Mouse (Mus musculus): ENCODE data around the gene Parp16. TPM values are rescaled to one million over a fixed set of nuclear protein-coding genes. Genes with fewer than 3 reads are reported as not detected.

Parp16 gene
- total and polyA plus RNA-seq, 3 experiments = 0.44 to 1.7 (median 0.81) TPM

DNA sequence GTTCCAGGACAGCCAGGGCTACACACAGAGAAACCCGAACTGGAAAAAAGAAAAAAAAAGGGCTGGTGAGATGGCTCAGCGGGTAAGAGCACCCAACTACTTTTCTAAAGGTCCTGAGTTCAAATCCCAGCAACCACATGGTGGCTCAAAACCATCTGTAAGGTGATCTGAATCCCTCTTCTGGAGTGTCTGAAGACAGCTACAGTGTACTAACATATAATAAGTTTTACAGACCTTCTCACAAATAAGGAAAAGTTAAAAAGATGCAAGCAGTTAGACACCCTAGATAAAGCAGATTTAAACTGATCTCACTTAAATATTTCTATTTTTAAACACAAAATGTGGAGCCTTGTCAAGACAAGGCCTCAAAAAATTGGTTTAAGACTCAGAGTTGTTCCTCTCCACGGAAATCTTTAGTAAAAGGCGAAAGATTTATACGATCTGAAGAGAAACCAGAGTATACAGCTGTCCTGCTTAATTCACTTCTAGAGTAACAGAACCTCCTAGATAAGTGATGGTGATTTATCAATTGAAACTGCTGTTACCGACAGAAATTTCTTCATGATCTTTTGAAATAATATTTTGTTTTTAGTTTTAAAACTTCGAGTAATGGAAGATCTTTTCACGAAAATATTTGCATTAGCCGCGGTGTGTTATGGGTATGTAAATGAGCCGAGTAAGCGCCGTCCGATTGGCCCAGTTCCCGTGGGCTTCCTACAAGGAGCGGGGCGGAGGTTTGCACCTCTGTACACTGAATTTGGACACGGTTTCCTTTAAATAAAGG lies 6.4 kb downstream of the Parp16 start:
- peak; percentile 94 for DNase-seq (ENCODE audit: extremely low read depth)
- dilution Hi-C loops (cut with MboI; ENCODE audit: extremely low pct_ligation_motif_present, extremely low pct_unique_long_range_greater_than_20kb, low sequenced_read_pairs) = no loop called here
- H3K36me3 ChIP-seq (replicated peaks in 1 of 2; ENCODE audit: control insufficient read depth in 1 of 2, insufficient read depth in 1 of 2, low read length in 1 of 2) = no peaks in the 10 kb centered on the region
- peak overlapping the region; percentile 35 to 49 (median 45) for H3K4me3 ChIP-seq (replicated peaks in 1 of 3; ENCODE audit: low read depth in 2 of 3, low read length in 2 of 3, poor library complexity in 1 of 3)
- H3K9ac ChIP-seq (ENCODE audit: insufficient read depth, low read depth) = peak overlapping the region; percentile 73
- in situ Hi-C loops (cut with MboI; ENCODE audit: low pct_ligation_motif_present, low pct_unique_long_range_greater_than_20kb, low sequenced_read_pairs) = no loop called here
- no peaks in the 10 kb centered on the region for H3K79me2 ChIP-seq (replicated peaks; ENCODE audit: control insufficient read depth, extremely low read depth, insufficient read depth, poor library complexity, severe bottlenecking)
- peak overlapping the region; percentile 81; the same call in 1 of the 2 replicates for H3K4me2 ChIP-seq (ENCODE audit: insufficient read depth, low read depth, poor library complexity, severe bottlenecking)
- H3K27me3 ChIP-seq (replicated peaks) = peaks cover 2% of the 10 kb centered on the region
- H3K4me1 ChIP-seq (ENCODE audit: control insufficient read depth in 1 of 2, insufficient read depth in 2 of 2) = peaks cover 10 to 23% of the 10 kb centered on the region in 2 experiments
- no peaks in the 10 kb centered on the region for H3K9me3 ChIP-seq (replicated peaks; ENCODE audit: low read length)
- H3K27ac ChIP-seq (ENCODE audit: insufficient read depth, low read depth) = no peak overlapping the region
- TF ChIP-seq MYC (IDR thresholded peaks at IDR 0.05; ENCODE audit: low read depth, low read length) = peak; percentile 89
- TF ChIP-seq TCF12 (IDR thresholded peaks at IDR 0.05; ENCODE audit: low read depth, low read length) = peak; percentile 72; the same call in 1 of the 2 replicates
- TF ChIP-seq ELF1 (IDR thresholded peaks at IDR 0.05; ENCODE audit: low read depth, low read length) = peak; percentile 70; the same call in 1 of the 2 replicates
- TF ChIP-seq ZMIZ1 (IDR thresholded peaks at IDR 0.05; ENCODE audit: low read depth, low read length) = peak; percentile 100
- no peak for TF ChIP-seq CHD1 (IDR thresholded peaks at IDR 0.05; ENCODE audit: low read depth, low read length)
- peak; percentile 4; the same call in 1 of the 2 replicates for TF ChIP-seq IRF4 (IDR thresholded peaks at IDR 0.05; ENCODE audit: low read depth, low read length)
- TF ChIP-seq JUND (conservative IDR thresholded peaks at IDR 0.05; ENCODE audit: low read depth, low read length) = no peak; the same call in 1 of the 2 replicates
- TF ChIP-seq MEF2A (IDR thresholded peaks at IDR 0.05; ENCODE audit: borderline replicate concordance, low read depth, low read length) = peak; percentile 79
- TF ChIP-seq SMC3 (IDR thresholded peaks at IDR 0.05; ENCODE audit: low read depth, low read length) = no peak
- peak; percentile 83 for TF ChIP-seq ZNF384 (IDR thresholded peaks at IDR 0.05; ENCODE audit: low read depth, low read length)
- no peak for TF ChIP-seq CHD2 (IDR thresholded peaks at IDR 0.05; ENCODE audit: low read length)
- peak; percentile 96 for TF ChIP-seq ETS1 (conservative IDR thresholded peaks at IDR 0.05; ENCODE audit: low read depth, low read length)
- TF ChIP-seq SIN3A (IDR thresholded peaks at IDR 0.05; ENCODE audit: low read length) = peak; percentile 31
- TF ChIP-seq POLR2AphosphoS2 (IDR thresholded peaks at IDR 0.05; ENCODE audit: low read depth, low read length) = peak; percentile 100
- TF ChIP-seq MAX (IDR thresholded peaks at IDR 0.05; ENCODE audit: low read length) = no peak
- TF ChIP-seq E2F4 (IDR thresholded peaks at IDR 0.05; ENCODE audit: insufficient replicate concordance, low read depth, low read length) = peak; percentile 65; the same call in 1 of the 2 replicates
- TF ChIP-seq MAFK (IDR thresholded peaks at IDR 0.05; ENCODE audit: insufficient replicate concordance, low read length) = peak; percentile 59; the same call in 1 of the 2 replicates
- peak; percentile 4; the same call in 1 of the 2 replicates for TF ChIP-seq JUN (IDR thresholded peaks at IDR 0.05; ENCODE audit: insufficient read depth, low read depth, low read length)
- TF ChIP-seq HCFC1 (IDR thresholded peaks at IDR 0.05; ENCODE audit: low read depth, low read length) = peak; percentile 75
- TF ChIP-seq NELFE (IDR thresholded peaks at IDR 0.05; ENCODE audit: low read depth, low read length) = peak; percentile 79
- peak; percentile 97 for TF ChIP-seq POLR2A (IDR thresholded peaks at IDR 0.05; ENCODE audit: low read depth, low read length)
- TF ChIP-seq TBP (conservative IDR thresholded peaks at IDR 0.05; ENCODE audit: low read depth, low read length) = peak; percentile 99
